Mouse (Mus musculus) cerebellum, postnatal 4 days (tissue): Measurements from ENCODE around the gene Bckdk.
"Not testable (repeated sequence)": the region's sequence is repeated elsewhere in the genome, so short reads cannot be mapped to it uniquely, and the experiment has no call there.

ENCODE experiments used
- DNase-seq, 2 experiments: peaks; one replicate each; pipeline ENCODE4 v3.0.0; 2022; ENCODE audit warnings: low spot score in 2 of 2, mixed read lengths in 1 of 2

Bckdk gene

DNA sequence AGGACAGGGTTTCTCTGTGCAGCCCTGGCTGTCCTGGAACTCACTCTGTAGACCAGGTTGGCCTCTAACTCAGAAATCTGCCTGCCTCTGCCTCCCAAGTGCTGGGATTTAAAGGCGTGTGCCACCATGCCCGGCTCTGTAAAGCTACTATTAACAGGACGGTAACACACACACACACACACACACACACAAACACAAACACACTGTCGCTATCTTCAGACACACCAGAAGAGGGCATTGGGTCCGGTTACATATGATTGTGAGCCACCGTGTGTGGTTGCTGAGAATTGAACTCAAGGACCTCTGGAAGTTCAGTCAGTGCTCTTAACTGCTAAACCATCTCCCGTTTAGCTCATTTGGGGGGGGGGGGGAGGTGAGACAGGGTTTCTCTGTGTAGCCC, 8.0 kb upstream of the Bckdk start:
- not testable (repeated sequence) for DNase-seq

DNA sequence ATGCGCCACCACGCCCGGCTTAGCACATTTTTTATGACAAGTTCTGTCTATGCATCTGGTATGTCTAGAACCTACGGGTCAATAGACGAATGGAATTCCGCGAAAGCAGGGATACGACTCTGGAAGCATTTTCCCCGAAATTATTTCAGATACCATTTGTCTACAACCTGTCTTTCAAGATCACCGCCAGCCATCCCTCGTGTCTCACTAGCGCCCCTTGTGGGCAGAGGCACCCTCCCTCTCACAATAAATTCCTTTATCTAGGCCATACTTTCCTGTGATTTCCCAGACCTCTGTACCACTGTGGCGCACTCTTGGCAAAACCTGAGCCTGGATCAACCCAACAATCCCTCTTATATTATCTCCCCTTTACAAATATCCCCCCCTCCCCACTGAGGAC, 7.5 kb upstream of the Bckdk start:
- peak in 1 of 2 experiments; percentile 59 for DNase-seq

DNA sequence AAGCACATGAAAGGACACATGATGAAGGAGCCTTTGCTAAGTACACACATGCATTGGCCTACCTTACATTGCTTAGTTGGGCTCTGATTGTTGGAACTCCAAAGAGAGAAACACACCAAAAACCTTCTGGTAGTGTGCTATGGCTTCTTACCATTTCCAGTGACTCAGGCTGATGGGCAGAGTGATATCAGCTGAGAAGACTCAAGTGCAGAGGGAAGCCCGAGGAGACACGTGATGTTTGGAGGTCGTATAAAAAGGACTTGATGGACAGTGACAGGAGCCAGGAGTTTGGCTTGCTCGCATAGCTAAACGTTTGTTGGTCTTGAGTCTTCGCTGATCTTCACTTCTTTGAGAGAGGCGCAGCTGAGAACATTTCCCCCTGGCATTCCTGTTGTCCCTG, 6.3 kb upstream of the Bckdk start:
- DNase-seq: no peak

DNA sequence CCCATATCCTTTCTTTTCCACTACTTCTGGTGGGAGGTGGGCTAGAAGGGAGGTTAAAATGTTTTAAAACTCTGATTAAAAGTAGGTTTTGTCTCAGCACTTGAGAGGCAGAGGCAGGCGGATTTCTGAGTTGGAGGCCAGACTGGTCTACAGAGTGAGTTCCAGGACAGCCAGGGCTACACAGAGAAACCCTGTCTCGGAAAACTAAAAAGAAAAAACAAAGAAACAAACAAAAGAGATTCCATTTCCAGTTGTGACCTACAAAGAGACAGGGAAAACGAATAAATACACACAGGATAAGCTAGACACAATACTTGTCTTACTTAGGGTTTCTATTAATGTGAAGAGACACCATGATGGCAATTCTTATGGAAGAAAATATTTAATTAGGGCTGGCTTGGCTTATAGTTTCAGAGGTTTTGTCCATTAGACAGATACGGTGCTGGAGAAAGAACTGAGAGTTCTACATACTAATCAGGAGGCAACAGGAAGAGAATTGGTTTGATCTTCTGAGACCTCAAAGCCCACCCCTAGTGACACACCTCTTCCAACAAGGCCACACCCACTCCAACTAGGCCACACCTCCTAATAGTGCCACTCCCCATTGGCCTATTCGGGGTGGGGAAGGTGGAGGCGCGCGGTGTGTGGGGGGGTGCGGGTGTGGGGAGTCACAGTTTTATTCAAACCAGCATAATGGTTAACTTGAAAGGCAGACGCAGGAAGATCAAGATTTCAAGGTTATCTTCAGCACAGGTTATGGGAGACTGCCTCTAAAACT, 5.5 kb upstream of the Bckdk start:
- no peak for DNase-seq

DNA sequence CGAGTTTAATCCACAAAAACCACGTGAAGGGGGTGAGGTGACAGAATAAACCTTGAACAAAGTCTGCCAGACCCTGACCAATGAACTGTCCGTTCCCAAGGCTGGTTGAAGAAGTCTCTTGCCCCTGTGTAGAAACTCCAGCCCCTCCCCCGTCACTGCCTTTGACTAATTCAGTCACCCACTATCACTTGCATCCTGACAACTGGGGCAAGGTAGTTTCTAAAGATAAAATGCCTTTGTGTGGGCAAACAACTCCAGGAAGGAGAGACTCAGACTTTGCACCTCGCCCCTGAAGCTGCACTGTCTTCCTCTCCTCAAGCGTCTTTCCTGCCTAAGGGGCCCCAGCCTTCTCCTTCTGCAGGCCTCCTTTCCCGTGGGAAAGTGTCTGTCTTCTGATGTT, 3.9 kb upstream of the Bckdk start:
- no peak for DNase-seq

DNA sequence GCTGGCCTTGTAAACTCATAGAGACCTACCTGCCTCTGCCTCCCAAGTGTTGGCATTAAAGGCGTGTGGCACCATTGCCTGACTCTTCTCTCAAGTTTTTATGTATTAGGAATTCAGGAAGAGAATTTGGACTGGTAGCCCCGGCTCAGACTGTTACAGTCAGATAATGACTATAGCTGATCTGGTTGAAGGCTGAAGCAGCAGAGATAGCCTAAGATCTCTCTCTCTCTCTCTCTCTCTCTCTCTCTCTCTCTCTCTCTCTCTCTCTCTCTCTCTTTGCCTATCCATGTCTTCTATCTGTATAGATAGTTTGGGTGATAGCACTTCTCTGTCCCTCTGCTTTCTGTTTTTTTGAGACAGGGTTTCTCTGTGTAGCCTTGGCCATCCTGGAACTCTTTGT, 2.1 kb upstream of the Bckdk start:
- DNase-seq: no peak

DNA sequence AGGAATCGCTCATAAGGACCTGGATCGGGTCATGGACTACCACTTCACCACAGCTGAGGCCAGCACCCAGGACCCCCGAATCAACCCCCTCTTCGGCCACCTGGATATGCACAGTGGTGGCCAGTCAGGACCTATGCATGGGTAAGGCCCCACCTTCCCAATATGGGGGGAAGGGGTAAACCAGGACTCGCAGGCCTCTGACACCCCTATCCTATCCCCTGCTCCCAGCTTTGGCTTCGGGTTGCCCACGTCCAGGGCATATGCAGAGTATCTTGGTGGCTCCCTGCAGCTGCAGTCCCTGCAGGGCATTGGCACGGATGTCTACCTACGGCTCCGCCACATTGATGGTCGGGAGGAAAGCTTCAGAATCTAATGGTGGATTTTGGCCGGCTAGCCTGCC, 4.1 kb downstream of the Bckdk start:
- DNase-seq: no peak

DNA sequence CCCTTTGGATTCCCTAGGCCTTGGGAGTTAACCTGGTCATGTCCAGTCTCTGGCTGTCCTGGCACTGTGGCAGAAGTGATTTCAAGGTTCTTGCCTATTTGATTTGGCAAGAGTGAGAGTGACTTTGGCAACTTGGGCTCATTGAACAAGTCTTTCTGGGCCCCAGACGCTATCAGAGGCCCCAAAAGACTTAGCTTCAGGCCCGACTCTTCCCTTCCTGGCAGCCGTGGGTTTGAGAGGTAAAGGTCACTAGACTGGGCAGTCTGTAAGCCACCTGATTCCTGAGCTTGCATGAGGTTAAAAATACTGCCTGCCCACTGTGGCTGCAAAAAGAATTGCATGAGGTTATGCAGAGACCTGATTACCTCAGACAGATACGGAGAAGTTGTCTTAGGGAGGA, 4.8 kb downstream of the Bckdk start:
- no peak for DNase-seq

DNA sequence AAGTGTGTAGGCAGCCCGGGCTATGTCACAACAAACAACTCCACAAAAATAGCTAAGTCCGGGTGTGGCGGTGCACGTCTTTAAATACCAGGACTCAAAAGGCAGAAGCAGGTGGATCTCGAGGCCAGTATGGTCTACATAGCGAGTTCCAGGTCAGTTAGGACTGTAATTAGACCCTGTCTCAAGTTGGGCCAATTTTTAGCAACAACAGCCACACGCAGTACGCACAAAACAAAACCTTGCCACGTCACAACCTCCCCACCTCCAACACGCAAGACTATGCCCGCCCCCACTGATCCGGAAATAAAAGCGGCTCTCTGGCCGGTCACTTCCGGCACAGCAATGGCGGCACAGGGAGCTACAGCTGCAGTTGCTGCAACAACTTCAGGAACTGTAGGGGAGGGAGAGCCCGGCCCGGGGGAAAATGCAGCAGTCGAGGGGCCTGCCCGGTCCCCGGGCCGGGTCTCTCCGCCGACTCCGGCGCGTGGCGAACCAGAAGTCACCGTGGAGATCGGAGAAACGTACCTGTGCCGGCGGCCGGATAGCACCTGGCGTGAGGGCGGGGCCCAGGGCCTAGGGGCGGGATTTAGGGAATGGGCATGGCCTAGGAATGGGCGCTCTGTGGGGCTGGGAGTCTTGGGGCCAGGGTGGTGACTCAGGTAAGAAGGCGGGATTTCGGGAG, 8.4 kb downstream of the Bckdk start, which contains the start of gene Kat8:
Gene Kat8 (plus strand): TSS at position 327 of the 682 bp plus-strand sequence.
- peak; percentile 61 to 83 for DNase-seq

DNA sequence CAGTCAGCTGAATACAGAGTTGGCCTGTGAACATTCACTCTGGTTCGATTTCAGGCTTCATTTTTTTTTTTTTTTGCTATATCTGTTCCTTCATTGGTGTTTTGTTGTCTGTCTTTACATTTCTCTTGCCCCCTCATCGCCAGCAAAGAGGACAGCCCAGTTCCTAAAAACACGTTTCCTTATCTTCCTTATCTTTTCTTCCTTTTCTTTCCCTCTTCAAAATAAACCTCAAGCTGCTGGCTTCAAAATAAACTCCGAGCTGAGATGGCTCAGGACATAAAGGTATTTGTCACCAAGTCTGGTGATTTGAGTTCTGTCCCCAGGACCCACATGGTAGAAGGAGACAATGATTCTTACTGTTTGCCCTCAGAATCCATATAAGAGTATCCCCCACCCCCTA, 9.1 kb downstream of the Bckdk start:
- no peak for DNase-seq

DNA sequence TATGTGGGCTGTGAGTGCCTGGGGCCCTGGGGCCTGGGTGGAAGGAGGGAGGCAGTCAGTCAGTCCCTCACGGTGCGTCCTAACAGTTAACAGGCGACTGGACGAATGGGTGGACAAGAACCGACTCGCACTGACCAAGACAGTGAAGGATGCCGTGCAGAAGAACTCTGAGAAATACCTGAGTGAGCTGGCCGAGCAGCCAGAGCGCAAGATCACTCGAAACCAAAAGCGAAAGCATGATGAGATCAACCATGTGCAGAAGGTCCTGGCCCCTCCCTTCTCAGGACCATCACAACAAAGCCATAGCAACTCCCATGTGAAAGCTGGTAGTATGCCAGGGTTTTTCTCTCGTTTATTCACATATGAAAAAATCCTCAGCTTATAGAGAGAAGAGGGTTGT, 11.4 kb downstream of the Bckdk start:
- DNase-seq: no peak

DNA sequence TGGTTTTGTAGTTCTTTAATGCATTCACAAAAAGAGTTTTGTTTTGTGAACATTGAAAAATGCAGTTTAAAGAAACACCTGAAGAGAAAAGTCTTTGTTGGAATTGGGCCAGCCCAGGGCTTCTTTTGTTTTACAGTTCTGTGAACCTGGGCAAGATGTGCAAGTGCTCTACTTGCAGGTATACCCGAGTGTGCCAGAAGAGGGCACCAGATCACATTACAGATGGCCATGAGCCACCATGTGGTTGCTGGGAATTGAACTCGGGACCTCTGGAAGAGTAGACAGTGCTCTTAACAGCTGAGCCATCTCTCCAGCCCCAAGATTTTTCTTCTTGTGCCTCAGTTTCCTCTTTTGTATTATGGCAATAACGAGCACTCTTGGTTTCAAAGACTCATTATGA, 14.3 kb downstream of the Bckdk start:
- peak in 1 of 2 experiments; percentile 39 for DNase-seq

DNA sequence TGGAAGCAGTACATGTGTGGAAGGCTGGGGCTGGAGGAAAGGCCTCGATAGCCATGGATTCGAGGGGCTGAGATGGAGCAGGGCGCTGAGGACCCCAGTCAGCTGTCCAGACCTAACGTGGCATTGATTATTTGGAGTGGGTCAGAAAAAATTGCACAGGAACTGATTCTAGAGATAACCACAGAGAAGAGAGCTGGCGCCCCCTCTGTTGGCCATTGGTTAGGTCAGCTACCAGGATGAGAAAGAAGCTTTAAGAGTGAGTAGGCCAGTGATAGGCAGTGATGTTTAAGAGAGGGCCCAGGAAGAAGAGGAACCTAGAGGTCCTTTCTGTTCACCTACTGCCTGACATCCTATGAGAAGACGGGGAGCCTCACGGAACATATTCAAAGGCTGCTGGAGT, 15.4 kb downstream of the Bckdk start:
- no peak for DNase-seq

DNA sequence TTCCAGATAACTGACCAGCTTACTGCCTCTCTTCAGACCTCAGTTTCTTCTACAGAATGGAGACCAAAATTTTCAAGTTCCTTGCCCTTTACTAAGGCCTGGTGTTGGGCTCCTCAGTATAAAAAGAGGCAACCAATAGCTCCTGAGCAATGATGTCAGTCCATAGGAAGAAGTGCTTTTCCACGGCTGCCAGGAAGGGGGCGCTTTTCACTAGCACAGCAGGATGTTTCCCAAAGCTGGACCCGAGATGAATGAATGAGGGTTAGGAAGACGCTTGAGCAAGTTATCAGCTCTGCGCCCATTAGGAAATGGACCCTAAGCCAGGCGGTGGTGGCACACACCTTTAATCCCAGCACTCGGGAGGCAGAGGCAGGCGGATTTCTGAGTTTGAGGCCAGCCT, 17.6 kb downstream of the Bckdk start:
- DNase-seq: no peak

DNA sequence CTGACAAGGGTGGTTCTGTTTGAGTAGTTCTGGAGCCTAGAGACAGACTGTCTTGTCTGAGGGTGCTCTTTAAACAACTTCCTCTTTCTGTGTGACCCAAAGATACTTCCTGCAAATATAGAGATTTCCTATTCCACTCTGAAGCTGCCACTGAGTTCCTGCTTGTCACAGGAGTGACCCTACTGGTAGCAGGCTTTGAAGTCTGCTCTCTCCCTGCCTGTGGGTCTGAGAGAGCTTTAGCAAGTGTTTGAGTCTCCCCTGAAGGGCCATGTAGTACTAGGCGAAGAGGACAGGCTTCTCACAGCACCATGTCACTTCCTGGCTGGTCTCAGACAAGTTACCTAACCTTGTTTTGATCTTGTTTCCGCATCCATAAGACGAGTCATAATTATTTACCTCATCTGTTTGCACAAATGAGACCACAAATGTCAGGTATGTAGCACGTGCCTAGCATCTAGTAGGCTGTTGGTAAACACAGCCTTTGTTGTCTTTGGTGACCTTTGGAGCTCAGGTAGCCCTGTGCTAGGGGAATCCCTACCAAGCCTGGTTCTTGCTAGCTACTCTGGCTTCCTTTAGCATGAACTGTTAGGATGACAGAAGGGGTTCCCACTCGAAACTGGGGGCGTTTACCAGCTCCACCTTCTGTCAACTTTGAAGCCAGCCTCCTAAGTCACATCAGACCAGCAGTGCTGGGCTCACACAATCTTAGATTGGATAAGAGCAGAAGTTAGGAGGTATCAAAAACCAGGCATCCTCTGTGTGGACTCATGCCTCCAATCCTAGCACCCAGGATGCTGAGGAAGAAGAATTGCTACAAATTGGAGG, 18.8 kb downstream of the Bckdk start:
- no peak for DNase-seq

DNA sequence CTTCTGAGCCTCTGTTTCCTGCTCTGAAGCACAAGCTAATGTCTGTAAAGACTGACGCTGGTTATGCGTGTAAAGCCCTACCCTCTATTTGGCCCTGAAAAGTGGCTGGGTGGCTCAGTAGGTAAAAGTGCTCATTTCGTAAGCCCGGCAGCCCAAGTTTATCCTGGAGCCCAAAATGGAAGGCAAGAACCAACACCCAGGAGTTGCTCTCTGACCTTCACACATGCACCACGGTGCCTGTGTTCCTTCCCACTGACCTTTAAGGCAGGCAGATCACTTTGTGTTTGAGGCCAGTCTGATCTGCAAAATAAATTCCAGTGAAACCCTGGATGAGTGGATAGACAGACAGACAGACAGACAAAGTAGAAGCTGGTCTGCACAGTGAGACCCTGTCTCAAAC, 19.8 kb downstream of the Bckdk start:
- DNase-seq: no peak

DNA sequence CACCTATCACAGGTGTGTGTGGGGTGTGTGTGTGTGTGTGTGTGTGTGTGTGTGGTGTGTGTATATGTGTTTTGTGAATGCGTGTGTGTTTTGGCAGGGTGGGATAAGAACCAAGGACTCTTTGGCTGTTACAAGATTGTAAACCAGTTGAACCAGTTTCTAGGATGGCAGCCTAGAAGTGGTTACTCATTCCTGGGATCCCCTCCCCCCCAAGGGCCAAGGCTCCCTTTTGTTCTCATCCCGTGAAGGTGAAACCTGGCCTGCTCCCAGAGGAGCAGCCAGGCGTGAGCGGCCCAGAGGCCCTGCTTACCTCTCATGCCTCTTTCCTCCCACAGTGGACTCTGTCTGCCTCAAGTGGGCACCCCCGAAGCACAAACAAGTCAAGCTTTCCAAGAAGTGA, 21.4 kb downstream of the Bckdk start:
- no peak for DNase-seq

DNA sequence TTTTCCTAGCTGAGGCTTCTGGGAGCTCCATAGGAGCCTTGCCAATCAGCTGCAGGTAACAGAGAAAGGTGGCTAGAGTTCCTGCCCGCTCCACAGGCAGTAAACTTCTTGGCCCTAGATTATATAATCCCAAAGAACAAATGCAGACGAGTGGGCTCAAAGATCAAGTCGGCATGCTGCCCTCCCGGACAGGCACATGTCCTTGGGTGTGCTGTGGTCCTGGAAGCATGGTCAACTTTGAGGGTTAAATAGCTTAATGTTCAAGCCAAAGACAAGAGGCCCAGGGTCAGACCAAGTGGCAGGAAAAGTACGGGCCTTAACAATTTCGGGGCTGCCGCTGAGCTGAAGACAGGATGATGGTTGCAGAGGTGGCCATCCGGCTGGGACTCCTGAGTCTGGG, 22.2 kb downstream of the Bckdk start:
- DNase-seq: no peak

DNA sequence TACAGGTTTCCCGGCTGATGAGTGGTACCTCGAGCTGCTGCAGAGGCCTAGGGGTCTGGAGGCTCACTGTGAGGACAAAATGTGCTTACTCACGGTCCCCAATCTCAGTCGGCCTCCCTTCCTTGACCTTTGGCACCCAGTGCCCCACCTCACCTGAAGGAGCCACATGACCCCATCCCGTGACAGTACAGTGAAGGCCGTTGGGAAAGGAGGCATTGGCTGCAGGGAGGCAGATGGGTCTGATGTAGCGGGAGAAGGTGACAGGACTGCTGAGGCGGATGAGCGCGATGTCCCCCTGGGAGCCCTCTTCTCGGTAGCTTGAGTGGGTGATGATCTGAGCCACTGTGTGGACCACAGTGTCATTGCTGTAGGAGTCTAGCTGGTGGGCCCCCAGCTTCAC, 23.0 kb downstream of the Bckdk start:
- DNase-seq: no peak

DNA sequence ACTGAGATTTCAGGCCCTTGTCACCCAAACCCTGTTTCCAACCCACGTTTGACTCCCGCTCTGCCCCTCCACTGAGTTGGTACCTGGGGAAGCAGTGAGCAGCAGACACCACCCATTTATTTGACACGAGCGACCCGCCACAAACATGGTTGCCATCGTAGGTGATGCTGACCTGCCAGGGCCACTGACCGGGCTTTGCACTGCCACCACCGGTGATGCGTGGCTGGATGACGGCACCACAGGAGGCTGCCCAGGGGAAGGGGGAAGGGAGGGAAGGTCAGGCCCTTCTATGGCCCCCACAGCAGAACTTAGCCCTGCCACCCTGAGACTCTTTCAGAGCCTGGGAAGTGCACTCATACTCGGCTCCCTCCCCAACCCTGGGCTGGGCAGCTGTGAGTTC, 23.8 kb downstream of the Bckdk start:
- no peak for DNase-seq

DNA sequence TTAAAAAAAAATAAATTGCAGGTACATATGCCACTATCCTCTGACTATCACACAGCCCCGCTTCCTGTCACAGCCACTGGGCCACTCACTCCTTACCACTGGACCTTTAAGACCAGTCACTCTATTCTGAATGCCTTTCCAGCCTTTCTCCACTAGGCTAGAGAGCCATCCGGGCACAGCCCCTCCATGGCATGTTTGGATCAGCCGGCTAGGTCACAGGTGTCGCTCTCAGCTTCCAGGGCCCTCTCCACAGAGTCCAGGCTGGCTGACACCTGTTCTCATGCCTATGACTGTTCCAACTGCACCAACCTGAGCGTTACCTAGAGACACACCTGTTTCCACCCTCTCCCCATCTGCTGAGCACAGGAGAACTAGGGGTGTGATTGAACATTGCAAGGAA, 24.7 kb downstream of the Bckdk start:
- DNase-seq: no peak

DNA sequence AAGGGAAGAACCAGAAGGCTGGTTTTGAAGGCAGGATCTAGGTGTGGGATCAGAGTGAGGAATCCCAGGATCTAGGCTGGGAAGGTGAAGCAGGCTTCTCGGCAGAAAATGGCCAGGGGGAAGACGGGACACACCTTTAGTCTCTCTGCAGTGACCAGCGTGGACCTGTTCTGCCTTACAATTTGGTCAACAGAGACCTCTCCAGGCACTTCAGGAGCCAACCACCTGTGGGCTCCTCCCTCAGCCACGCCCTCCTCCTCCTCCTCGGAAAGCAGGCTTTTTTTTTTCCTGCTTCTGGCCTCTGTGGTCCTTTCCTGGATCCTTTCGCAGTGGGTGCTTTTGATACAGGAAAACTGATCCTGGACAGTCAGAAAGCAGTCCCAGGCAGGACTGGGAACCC, 26.0 kb downstream of the Bckdk start, which contains the start of gene Prss8:
Gene Prss8 (minus strand): TSS at position 182 of the 400 bp plus-strand sequence.
- no peak for DNase-seq

DNA sequence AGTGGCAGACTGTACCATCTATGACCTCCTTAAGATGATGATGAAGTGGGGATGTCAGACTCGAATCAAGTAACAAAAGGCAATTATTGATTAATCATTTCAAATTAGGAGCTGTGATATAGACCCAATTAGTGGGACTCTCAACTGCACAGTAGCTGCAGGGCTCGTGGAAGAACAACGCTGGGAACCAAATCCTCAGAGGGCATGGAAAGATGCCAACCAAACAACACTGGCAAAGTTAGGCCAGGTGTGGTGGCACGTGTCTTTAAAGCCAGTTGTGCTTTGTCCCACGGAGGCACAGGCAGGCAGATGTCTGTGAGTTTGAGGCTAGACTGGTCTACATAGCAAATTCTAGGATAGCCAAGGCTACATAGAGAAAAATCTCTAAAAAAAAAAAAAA, 26.8 kb downstream of the Bckdk start:
- no peak for DNase-seq
